Mouse (Mus musculus) liver, embryonic 15.5 days (tissue): ENCODE results near the gene Tstd1. TPM values are rescaled to one million over a fixed set of nuclear protein-coding genes. Genes with fewer than 3 reads are reported as not detected.

ENCODE experiments used
- ATAC-seq: fragments of 200-750 bp; cut with Nextera tagmentation; 2 replicates; pipeline ENCODE4 v1.8.0; 2017; ENCODE audit warnings: moderate number of reproducible peaks, mild to moderate bottlenecking, moderate library complexity; ENCODE audit not compliant: insufficient read depth
- H3K27ac ChIP-seq: fragments of 300-500 bp; sonication (generic); replicated peaks from 2 replicates; pipeline ENCODE4 v1.5.1; 2015; ENCODE audit warnings: mild to moderate bottlenecking, inconsistent platforms
- H3K27me3 ChIP-seq: fragments of 300-500 bp; sonication (generic); 2 replicates; pipeline ENCODE4 v1.6.1; 2015; ENCODE audit warnings: mild to moderate bottlenecking, inconsistent platforms
- H3K36me3 ChIP-seq: fragments of 300-500 bp; sonication (generic); replicated peaks from 2 replicates; pipeline ENCODE4 v1.6.1; 2015; ENCODE audit warnings: moderate library complexity, mild to moderate bottlenecking, inconsistent platforms
- H3K4me1 ChIP-seq: fragments of 300-500 bp; sonication (generic); replicated peaks from 2 replicates; pipeline ENCODE4 v1.6.1; 2015; ENCODE audit warnings: inconsistent platforms
- H3K4me2 ChIP-seq: fragments of 300-500 bp; sonication (generic); 2 replicates; pipeline ENCODE4 v1.6.1; 2015; ENCODE audit warnings: moderate library complexity, mild to moderate bottlenecking, inconsistent platforms
- H3K4me3 ChIP-seq: fragments of 300-500 bp; sonication (generic); replicated peaks from 2 replicates; pipeline ENCODE4 v1.5.1; 2015; ENCODE audit warnings: mild to moderate bottlenecking, inconsistent platforms
- H3K9ac ChIP-seq: fragments of 300-500 bp; sonication (generic); 2 replicates; pipeline ENCODE4 v1.6.1; 2015; ENCODE audit warnings: moderate library complexity, mild to moderate bottlenecking, inconsistent platforms
- H3K9me3 ChIP-seq: fragments of 300-500 bp; sonication (generic); replicated peaks from 2 replicates; pipeline ENCODE4 v1.6.1; 2016; ENCODE audit warnings: inconsistent platforms
- WGBS: fragments of 180-500 bp; shearing (Covaris S2); methylation state at CpG from one replicate; pipeline ENCODE4 v1.1.7; 2015; ENCODE audit warnings: mixed read lengths; ENCODE audit not compliant: insufficient replicate concordance; 5-methylcytosine and 5-hydroxymethylcytosine counted together
- polyA plus RNA-seq: library from polyadenylated mRNA; unstranded; fragments of >200 nt; fragmentation: Nextera tagmentation; extraction: Ambion mirVana; gene quantifications from 2 replicates; pipeline ENCODE4 v1.2.1, GENCODE M21; 2015

Gene Tstd1
- polyA plus RNA-seq, 1 experiment from 2014 or later = 2.1 TPM

GRCm38 (mm10) chr1:171454926-171455325 is 36.3 kb downstream of the Tstd1 start:
- no peak overlapping the region for H3K27ac ChIP-seq
- no peaks in the 10 kb centered on the region for H3K36me3 ChIP-seq
- H3K27me3 ChIP-seq = no peaks in the 10 kb centered on the region
- no peak overlapping the region for H3K4me3 ChIP-seq
- no peak overlapping the region for H3K4me2 ChIP-seq
- H3K4me1 ChIP-seq = peaks cover 9% of the 10 kb centered on the region
- no peak for ATAC-seq
- H3K9me3 ChIP-seq = no peaks in the 10 kb centered on the region
- 55% methylated on average over 6 of the region's 6 CpGs for WGBS
- no peak overlapping the region for H3K9ac ChIP-seq

GRCm38 (mm10) chr1:171457568-171457967 is 38.9 kb downstream of the Tstd1 start:
- no peak overlapping the region for H3K4me2 ChIP-seq
- H3K36me3 ChIP-seq = peaks cover 4% of the 10 kb centered on the region; the same call in 1 of the 2 replicates
- H3K4me1 ChIP-seq = peaks cover 6% of the 10 kb centered on the region
- H3K9ac ChIP-seq = no peak overlapping the region
- no peaks in the 10 kb centered on the region for H3K9me3 ChIP-seq
- no peak overlapping the region for H3K4me3 ChIP-seq
- no peak overlapping the region for H3K27ac ChIP-seq
- H3K27me3 ChIP-seq = no peaks in the 10 kb centered on the region
- 85% methylated on average over 1 of the region's 1 CpGs for WGBS
- no peak for ATAC-seq

GRCm38 (mm10) chr1:171459791-171460190 is 41.1 kb downstream of the Tstd1 start:
- no peak overlapping the region for H3K4me2 ChIP-seq
- no peaks in the 10 kb centered on the region for H3K27me3 ChIP-seq
- H3K9me3 ChIP-seq = no peaks in the 10 kb centered on the region
- peaks cover 5% of the 10 kb centered on the region; the same call in 1 of the 2 replicates for H3K4me1 ChIP-seq
- ATAC-seq = no peak
- no peak overlapping the region for H3K9ac ChIP-seq
- WGBS = 63% methylated on average over 5 of the region's 5 CpGs
- no peak overlapping the region for H3K27ac ChIP-seq
- no peak overlapping the region for H3K4me3 ChIP-seq
- H3K36me3 ChIP-seq = peaks cover 10% of the 10 kb centered on the region

GRCm38 (mm10) chr1:171460551-171461503 is 42.2 kb downstream of the Tstd1 start:
- Histone ChIP-seq H3K9ac (no peak overlapping the region), H3K4me1 (no peaks in the 10 kb centered on the region), H3K36me3 (peaks cover 10% of the 10 kb centered on the region), H3K9me3 (no peaks in the 10 kb centered on the region), H3K27me3 (no peaks in the 10 kb centered on the region), H3K4me2 (no peak overlapping the region), H3K27ac (no peak overlapping the region), H3K4me3 (no peak overlapping the region)
- ATAC-seq = no peak
- WGBS = 76% methylated on average over 22 of the region's 22 CpGs

- no peak for ATAC-seq
- WGBS = 70% methylated on average over 3 of the region's 3 CpGs
- Histone ChIP-seq H3K4me3 (no peak overlapping the region), H3K4me2 (no peak overlapping the region), H3K36me3 (peaks cover 10% of the 10 kb centered on the region), H3K27me3 (no peaks in the 10 kb centered on the region), H3K27ac (no peak overlapping the region), H3K4me1 (no peaks in the 10 kb centered on the region), H3K9me3 (no peaks in the 10 kb centered on the region), H3K9ac (no peak overlapping the region)
Observed at GRCm38 (mm10) chr1:171463133-171463532, 44.5 kb downstream of the Tstd1 start.

- H3K36me3 ChIP-seq = peaks cover 6% of the 10 kb centered on the region
- ATAC-seq = no peak
- H3K27ac ChIP-seq = no peak overlapping the region; the same call in 1 of the 2 replicates
- no peak overlapping the region for H3K4me3 ChIP-seq
- H3K27me3 ChIP-seq = no peaks in the 10 kb centered on the region
- H3K4me2 ChIP-seq = no peak overlapping the region
- no peaks in the 10 kb centered on the region for H3K9me3 ChIP-seq
- no peak overlapping the region for H3K9ac ChIP-seq
- 0 out of 2 replicates have a peak, but pooled peaks cover 2% of the 10 kb centered on the region for H3K4me1 ChIP-seq
- WGBS = 62% methylated on average over 5 of the region's 5 CpGs
Observed at GRCm38 (mm10) chr1:171465749-171466412, 47.2 kb downstream of the Tstd1 start.

- Histone ChIP-seq H3K4me2 (no peak overlapping the region), H3K9me3 (no peaks in the 10 kb centered on the region), H3K27me3 (no peaks in the 10 kb centered on the region), H3K4me1 (0 out of 2 replicates have a peak, but pooled peaks cover 4% of the 10 kb centered on the region), H3K36me3 (peaks cover 6% of the 10 kb centered on the region), H3K9ac (no peak overlapping the region), H3K4me3 (no peak overlapping the region), H3K27ac (no peak overlapping the region)
- no peak for ATAC-seq
- WGBS = 30% methylated on average over 4 of the region's 4 CpGs
Observed at GRCm38 (mm10) chr1:171466565-171466964, 47.9 kb downstream of the Tstd1 start.

- Histone ChIP-seq H3K27me3 (no peaks in the 10 kb centered on the region), H3K27ac (no peak overlapping the region)
Observed at GRCm38 (mm10) chr1:171469678-171470077, 51.0 kb downstream of the Tstd1 start.

More at GRCm38 (mm10) chr1:171469678-171470077, 51.0 kb downstream of the Tstd1 start:
- Histone ChIP-seq H3K9ac (no peak overlapping the region), H3K36me3 (no peaks in the 10 kb centered on the region), H3K4me3 (no peak overlapping the region), H3K4me2 (no peak overlapping the region), H3K4me1 (0 out of 2 replicates have a peak, but pooled peaks cover 7% of the 10 kb centered on the region), H3K9me3 (no peaks in the 10 kb centered on the region)
- ATAC-seq = no peak
- 61% methylated on average over 3 of the region's 3 CpGs for WGBS

Other genes starting within 250 kb of the Tstd1 start
- 1.7 and 2.1 TPM in 2 replicates for gene Pcp4l1, start 222.6 kb upstream of the Tstd1 start, polyA plus RNA-seq
- 1.1 and 1.5 TPM in 2 replicates for gene Nr1i3, start 204.9 kb upstream of the Tstd1 start, polyA plus RNA-seq
- gene Tomm40l, start 196.4 kb upstream of the Tstd1 start, polyA plus RNA-seq = 15.8 and 16.2 TPM in 2 replicates
- 6,467 and 6,641 TPM in 2 replicates for gene Apoa2, start 193.8 kb upstream of the Tstd1 start, polyA plus RNA-seq
- gene Fcer1g, start 184.5 kb upstream of the Tstd1 start, polyA plus RNA-seq = 115 and 118 TPM in 2 replicates
- 0.58 and 0.60 TPM in 2 replicates for gene Adamts4, start 168.5 kb upstream of the Tstd1 start, polyA plus RNA-seq
- gene Ndufs2, start 167.5 kb upstream of the Tstd1 start, polyA plus RNA-seq = 137 and 144 TPM in 2 replicates
- 21.9 and 23.5 TPM in 2 replicates for gene B4galt3, start 148.5 kb upstream of the Tstd1 start, polyA plus RNA-seq
- gene Ppox, start 137.7 kb upstream of the Tstd1 start, polyA plus RNA-seq = 214 and 226 TPM in 2 replicates
- 24.9 and 28.5 TPM in 2 replicates for gene Usp21, start 130.9 kb upstream of the Tstd1 start, polyA plus RNA-seq
- 40.6 and 41.4 TPM in 2 replicates for gene Ufc1, start 123.8 kb upstream of the Tstd1 start, polyA plus RNA-seq
- 18.6 and 20.1 TPM in 2 replicates for gene Dedd, start 89.7 kb upstream of the Tstd1 start, polyA plus RNA-seq
- gene Nit1, start 73.2 kb upstream of the Tstd1 start, polyA plus RNA-seq = 33.1 and 39.1 TPM in 2 replicates
- 32.8 and 37.5 TPM in 2 replicates for gene Pfdn2, start 73.2 kb upstream of the Tstd1 start, polyA plus RNA-seq
- 0.21 and 0.33 TPM in 2 replicates for gene Klhdc9, start 58.1 kb upstream of the Tstd1 start, polyA plus RNA-seq
- gene Nectin4, start 48.8 kb upstream of the Tstd1 start, polyA plus RNA-seq = 0.07 and 0.18 TPM in 2 replicates
- 5.0 and 5.3 TPM in 2 replicates for gene Arhgap30, start 29.9 kb upstream of the Tstd1 start, polyA plus RNA-seq
- gene Usf1, start 7.6 kb upstream of the Tstd1 start, polyA plus RNA-seq = 18.6 and 21.3 TPM in 2 replicates
- gene F11r, start 18.7 kb downstream of the Tstd1 start, polyA plus RNA-seq = 29.7 and 32.8 TPM in 2 replicates
- gene Alyref2, start 84.6 kb downstream of the Tstd1 start, polyA plus RNA-seq = 3.3 and 3.5 TPM in 2 replicates
- gene Itln1, start 116.4 kb downstream of the Tstd1 start, polyA plus RNA-seq = not detected in 2 replicates
- gene Cd244a, start 140.3 kb downstream of the Tstd1 start, polyA plus RNA-seq = 0.38 and 0.59 TPM in 2 replicates
- gene Ly9, start 188.5 kb downstream of the Tstd1 start, polyA plus RNA-seq = 1.2 and 1.3 TPM in 2 replicates
- gene Slamf7, start 234.2 kb downstream of the Tstd1 start, polyA plus RNA-seq = 0.69 and 1.1 TPM in 2 replicates